Mouse (Mus musculus): Measurements from ENCODE around the gene Rdh7. TPM values are rescaled to one million over a fixed set of nuclear protein-coding genes. Genes with fewer than 3 reads are reported as not detected.

The Rdh7 gene
- total RNA-seq, 2 experiments from 2014 or later: not detected

Other genes with a start within 250 kb of the Rdh7 start
- 10 to 100 TPM; 15.4 to 15.5 TPM for gene Stat6, start 245.8 kb downstream of the Rdh7 start, total RNA-seq (2021)
- gene Nemp1, start 221.9 kb downstream of the Rdh7 start, total RNA-seq (2021): 1 to 10 TPM; 1.9 to 2.1 TPM
- gene Nab2, start 220.2 kb downstream of the Rdh7 start, total RNA-seq (2021): 1 to 10 TPM; 2.3 to 4.4 TPM
- gene Myo1a, start 183.6 kb downstream of the Rdh7 start, total RNA-seq (2021): under 1 TPM; 0.15 to 0.18 TPM
- not detected for gene Tac2, start 164.3 kb downstream of the Rdh7 start, total RNA-seq (2021)
- 1 to 10 TPM; 5.1 to 5.9 TPM for gene Zbtb39, start 149.3 kb downstream of the Rdh7 start, total RNA-seq (2021)
- under 1 TPM; 0.13 to 0.15 TPM for gene Gpr182, start 137.1 kb downstream of the Rdh7 start, total RNA-seq (2021)
- under 1 TPM; 0.05 to 0.10 TPM for gene Rdh1, start 129.1 kb downstream of the Rdh7 start, total RNA-seq (2021)
- not detected for gene Rdh16f1, start 129.0 kb downstream of the Rdh7 start, total RNA-seq (2021)
- under 1 TPM; 0.47 to 0.69 TPM for gene Rdh9, start 112.4 kb downstream of the Rdh7 start, total RNA-seq (2021)
- gene Rdh16, start 87.7 kb downstream of the Rdh7 start, total RNA-seq (2021): not detected
- not detected for gene Rdh19, start 38.9 kb downstream of the Rdh7 start, total RNA-seq (2021)
- gene Rdh16f2, start 22.3 kb downstream of the Rdh7 start, total RNA-seq (2021): not detected
- not detected for gene Sdr9c7, start 9.7 kb upstream of the Rdh7 start, total RNA-seq (2021)
- not detected for gene Hsd17b6, start 118.8 kb upstream of the Rdh7 start, total RNA-seq (2021)
- 1 to 10 TPM in 1 of 2 experiments, under 1 TPM in 1; 0.71 to 1.1 TPM for gene Prim1, start 126.4 kb upstream of the Rdh7 start, total RNA-seq (2021)
- 100 to 1,000 TPM; 318 to 407 TPM for gene Naca, start 146.8 kb upstream of the Rdh7 start, total RNA-seq (2021)
- gene Ptges3, start 170.1 kb upstream of the Rdh7 start, total RNA-seq (2021): 10 to 100 TPM; 56.6 to 60.7 TPM
- 1,000 to 10,000 TPM; 3,740 to 3,926 TPM for gene Atp5b, start 194.5 kb upstream of the Rdh7 start, total RNA-seq (2021)
- 10 to 100 TPM; 11.9 to 14.2 TPM for gene Baz2a, start 202.8 kb upstream of the Rdh7 start, total RNA-seq (2021)